Mouse (Mus musculus) liver, postnatal 0 days (tissue): ENCODE measurements at regions not wholly inside any gene's neighbourhood (a gene's known extent, or its start where the extent isn't known, plus 50 kb on each side); places are given as distances from the start of the nearest gene placed in this dataset.

Experiments
- CTCF ChIP-seq: sonication (generic); IDR thresholded peaks from 2 replicates; pipeline ENCODE4 v1.5.1; 2016; ENCODE audit warnings: antibody characterized with exemption, low read depth
- EP300 ChIP-seq: IDR thresholded peaks from 2 replicates; pipeline ENCODE4 v1.6.1; 2016; ENCODE audit warnings: antibody characterized with exemption, low read depth, mild to moderate bottlenecking

GRCm38 (mm10) chr15:56956356-56956755 is 521.1 kb downstream of the Slc22a22 start:
- no peak for TF ChIP-seq CTCF
- TF ChIP-seq EP300 = no peak
